Mouse (Mus musculus): ENCODE results near the gene Foxi2. TPM values are rescaled to one million over a fixed set of nuclear protein-coding genes. Genes with fewer than 3 reads are reported as not detected.

Foxi2 gene
- polyA plus RNA-seq, 1 experiment from 2014 or later, result not detected

- Histone ChIP-seq H3K27me3 (replicated peaks; ENCODE audit: control insufficient read depth, insufficient read depth, low read length) (no peaks in the 10 kb centered on the region), H3K9me3 (ENCODE audit: control insufficient read depth) (no peaks in the 10 kb centered on the region), H3K4me1 (replicated peaks; ENCODE audit: control insufficient read depth, insufficient read depth, low read length) (no peaks in the 10 kb centered on the region), H3K27ac (ENCODE audit: low read depth, low read length) (no peak overlapping the region), H3K36me3 (ENCODE audit: control insufficient read depth, insufficient read depth) (no peaks in the 10 kb centered on the region), H3K4me3 (ENCODE audit: low read depth, low read length) (no peak overlapping the region), H3K9ac (ENCODE audit: low read depth, low read length) (no peak overlapping the region), H3K4me2 (replicated peaks; ENCODE audit: low read depth) (no peak overlapping the region)
- TF ChIP-seq CTCF (IDR thresholded peaks at IDR 0.05; ENCODE audit: low read depth), result no peak
- 33% methylated on average over 3 of the region's 3 CpGs for WGBS
- ATAC-seq, result no peak
Measured at GRCm38 (mm10) chr7:135453690-135454089, 43.6 kb downstream of the Foxi2 start.

Other genes with a start within 250 kb of the Foxi2 start
- gene Nps, start 151.6 kb upstream of the Foxi2 start, polyA plus RNA-seq (2015; fragmentation: Nextera tagmentation; extraction: Ambion mirVana), result not detected in 2 replicates
- gene Clrn3, start 118.3 kb downstream of the Foxi2 start, polyA plus RNA-seq (2015; fragmentation: Nextera tagmentation; extraction: Ambion mirVana), result 61.7 and 63.6 TPM in 2 replicates
- 4.7 and 5.2 TPM in 2 replicates for gene Ptpre, start 127.2 kb downstream of the Foxi2 start, polyA plus RNA-seq (2015; fragmentation: Nextera tagmentation; extraction: Ambion mirVana)

Data from intestine, postnatal 0 days (tissue).